8 mouse cellular contexts compared by ENCODE assay signal in genomic region chr7:100917751-100918150, GRCm38 (mm10). TPM values are rescaled to one million over a fixed set of nuclear protein-coding genes. Genes with fewer than 3 reads are reported as not detected.
DNase-seq lines count a peak whose midpoint lies in the region; ATAC-seq and TF ChIP-seq lines count a peak whose summit lies in the region.
"Had no signal": no experiment of that assay in that cellular context is flagged by ENCODE, and none has a peak within 500 bp of the region (broad histone marks: within the 10 kb centered on the region; RNA-seq: fewer than 3 reads in every experiment).

No protein-coding gene starts in this region.

- TF ChIP-seq CTCF in stomach, postnatal 0 days (IDR thresholded peaks at IDR 0.05; ENCODE audit: low read depth): no peak

- peak overlapping the region; percentile 4; the same call in 1 of the 2 replicates for H3K4me3 ChIP-seq in kidney, embryonic 14.5 days (ENCODE audit: low read length)
- no peak overlapping the region for H3K4me3 ChIP-seq in neural tube, embryonic 13.5 days
- H3K4me3 ChIP-seq in neural tube, embryonic 15.5 days (replicated peaks): no peak overlapping the region
- H3K4me3 ChIP-seq in heart, embryonic 16.5 days (ENCODE audit: low read length): no peak overlapping the region
- no peak overlapping the region for H3K4me3 ChIP-seq in stomach, postnatal 0 days (ENCODE audit: low read depth, low read length)

- no peaks in the 10 kb centered on the region for H3K27me3 ChIP-seq in kidney, embryonic 14.5 days (ENCODE audit: control insufficient read depth, insufficient read depth, low read length)
- no peaks in the 10 kb centered on the region for H3K27me3 ChIP-seq in neural tube, embryonic 13.5 days
- H3K27me3 ChIP-seq in neural tube, embryonic 15.5 days (replicated peaks): no peaks in the 10 kb centered on the region
- H3K27me3 ChIP-seq in heart, embryonic 16.5 days (ENCODE audit: control insufficient read depth, insufficient read depth, low read length): no peaks in the 10 kb centered on the region
- no peaks in the 10 kb centered on the region for H3K27me3 ChIP-seq in stomach, postnatal 0 days (ENCODE audit: control insufficient read depth, insufficient read depth, low read length)
- H3K27me3 ChIP-seq: Patski had no signal

- peak overlapping the region; percentile 21; the same call in 1 of the 2 replicates for H3K4me2 ChIP-seq in kidney, embryonic 14.5 days (replicated peaks; ENCODE audit: low read depth, low read length)
- H3K4me2 ChIP-seq in neural tube, embryonic 13.5 days: no peak overlapping the region
- no peak overlapping the region for H3K4me2 ChIP-seq in neural tube, embryonic 15.5 days
- peak overlapping the region; percentile 47 for H3K4me2 ChIP-seq in heart, embryonic 16.5 days (ENCODE audit: low read depth, low read length)
- H3K4me2 ChIP-seq in stomach, postnatal 0 days (replicated peaks; ENCODE audit: low read depth): peak overlapping the region; percentile 18

- peak overlapping the region; percentile 45; the same call in 1 of the 2 replicates for H3K9ac ChIP-seq in kidney, embryonic 14.5 days (ENCODE audit: low read depth, low read length)
- no peak overlapping the region for H3K9ac ChIP-seq in neural tube, embryonic 13.5 days
- no peak overlapping the region for H3K9ac ChIP-seq in neural tube, embryonic 15.5 days (replicated peaks)
- H3K9ac ChIP-seq in heart, embryonic 16.5 days (ENCODE audit: low read length): peak overlapping the region; percentile 64
- 0 out of 2 replicates have a peak overlapping the region, but pooled peaks have one; percentile 18 for H3K9ac ChIP-seq in stomach, postnatal 0 days (ENCODE audit: low read length)

- H3K4me1 ChIP-seq in kidney, embryonic 14.5 days (ENCODE audit: control insufficient read depth, insufficient read depth, low read length): peaks cover 73% of the 10 kb centered on the region
- peaks cover 46% of the 10 kb centered on the region for H3K4me1 ChIP-seq in neural tube, embryonic 13.5 days (replicated peaks)
- H3K4me1 ChIP-seq in neural tube, embryonic 15.5 days: peaks cover 48% of the 10 kb centered on the region
- peaks cover 60% of the 10 kb centered on the region for H3K4me1 ChIP-seq in heart, embryonic 16.5 days (ENCODE audit: control insufficient read depth, insufficient read depth, low read length)
- peaks cover 15% of the 10 kb centered on the region for H3K4me1 ChIP-seq in stomach, postnatal 0 days (replicated peaks; ENCODE audit: control insufficient read depth, insufficient read depth)

- ATAC-seq in kidney, embryonic 14.5 days (ENCODE audit: low FRiP score, low TSS enrichment): no peak
- ATAC-seq in neural tube, embryonic 13.5 days (ENCODE audit: low read depth): no peak
- no peak for ATAC-seq in neural tube, embryonic 15.5 days (ENCODE audit: low FRiP score)
- no peak for ATAC-seq in heart, embryonic 16.5 days (replicated peaks; ENCODE audit: extremely low read depth, insufficient read depth, low FRiP score)
- no peak for ATAC-seq in stomach, postnatal 0 days (ENCODE audit: low FRiP score, low TSS enrichment)
- ATAC-seq: Patski had no signal

- TF ChIP-seq EP300 in stomach, postnatal 0 days (optimal IDR thresholded peaks at IDR 0.05): no peak

- H3K9me3 ChIP-seq in kidney, embryonic 14.5 days (ENCODE audit: control insufficient read depth, low read length): no peaks in the 10 kb centered on the region
- H3K9me3 ChIP-seq in neural tube, embryonic 13.5 days: no peaks in the 10 kb centered on the region
- no peaks in the 10 kb centered on the region for H3K9me3 ChIP-seq in neural tube, embryonic 15.5 days (replicated peaks)
- no peaks in the 10 kb centered on the region for H3K9me3 ChIP-seq in heart, embryonic 16.5 days (replicated peaks; ENCODE audit: control insufficient read depth, low read length)
- H3K9me3 ChIP-seq in stomach, postnatal 0 days (ENCODE audit: control insufficient read depth, low read length): no peaks in the 10 kb centered on the region

- H3K36me3 ChIP-seq in kidney, embryonic 14.5 days (ENCODE audit: control insufficient read depth, insufficient read depth, low read length): peaks cover 47% of the 10 kb centered on the region
- no peaks in the 10 kb centered on the region for H3K36me3 ChIP-seq in neural tube, embryonic 13.5 days
- H3K36me3 ChIP-seq in neural tube, embryonic 15.5 days: no peaks in the 10 kb centered on the region
- H3K36me3 ChIP-seq in heart, embryonic 16.5 days (ENCODE audit: control insufficient read depth, insufficient read depth): no peaks in the 10 kb centered on the region; the same call in 1 of the 2 replicates
- H3K36me3 ChIP-seq in stomach, postnatal 0 days (ENCODE audit: control insufficient read depth, insufficient read depth, low read length): 0 out of 2 replicates have a peak, but pooled peaks cover 3% of the 10 kb centered on the region

- 45% methylated on average over 6 of the region's 6 CpGs for WGBS in kidney, embryonic 14.5 days
- 78% methylated on average over 6 of the region's 6 CpGs for WGBS in neural tube, embryonic 13.5 days
- WGBS in neural tube, embryonic 15.5 days: 76% methylated on average over 6 of the region's 6 CpGs
- 40% methylated on average over 6 of the region's 6 CpGs for WGBS in heart, embryonic 16.5 days
- 49% methylated on average over 6 of the region's 6 CpGs for WGBS in stomach, postnatal 0 days

- DNase-seq in kidney, adult 9 months: no peak
- DNase-seq in stomach, postnatal 0 days (ENCODE audit: low spot score): no peak
- no peak for DNase-seq in cerebellum, adult 11 months

- H3K27ac ChIP-seq in kidney, embryonic 14.5 days (ENCODE audit: low read depth, low read length): peak overlapping the region; percentile 92
- peak overlapping the region; percentile 28; the same call in 1 of the 2 replicates for H3K27ac ChIP-seq in neural tube, embryonic 13.5 days (replicated peaks)
- no peak overlapping the region for H3K27ac ChIP-seq in neural tube, embryonic 15.5 days (replicated peaks)
- H3K27ac ChIP-seq in heart, embryonic 16.5 days (ENCODE audit: low read length): peak overlapping the region; percentile 78
- peak overlapping the region; percentile 82 for H3K27ac ChIP-seq in stomach, postnatal 0 days (replicated peaks)

RNA-seq across cellular contexts. Expression of gene Arhgef17, which starts 14.2 kb away (rescaled TPM):
- polyA plus RNA-seq in kidney, embryonic 14.5 days (2014; fragmentation: Nextera tagmentation; extraction: Ambion mirVana): 11.6 and 15.5 TPM in 2 replicates
- polyA plus RNA-seq in neural tube, embryonic 13.5 days (2015; fragmentation: Nextera tagmentation; extraction: Ambion mirVana): 6.7 and 7.0 TPM in 2 replicates
- 12.2 and 12.9 TPM in 2 replicates for polyA plus RNA-seq in neural tube, embryonic 15.5 days (2015; fragmentation: Nextera tagmentation; extraction: Ambion mirVana)
- 5.1 and 6.5 TPM in 2 replicates for polyA plus RNA-seq in heart, embryonic 16.5 days (2015; fragmentation: Nextera tagmentation; extraction: Ambion mirVana)
- polyA plus RNA-seq in stomach, postnatal 0 days (2015; fragmentation: Nextera tagmentation; extraction: Ambion mirVana): 2.2 and 2.7 TPM in 2 replicates

RNA-seq across cellular contexts. Expression of gene Relt, which starts 54.5 kb away (rescaled TPM):
- 2.8 and 3.1 TPM in 2 replicates for polyA plus RNA-seq in kidney, embryonic 14.5 days (2014; fragmentation: Nextera tagmentation; extraction: Ambion mirVana)
- polyA plus RNA-seq in neural tube, embryonic 13.5 days (2015; fragmentation: Nextera tagmentation; extraction: Ambion mirVana): 3.7 and 4.6 TPM in 2 replicates
- polyA plus RNA-seq in neural tube, embryonic 15.5 days (2015; fragmentation: Nextera tagmentation; extraction: Ambion mirVana): 5.9 and 6.3 TPM in 2 replicates
- 4.7 and 5.0 TPM in 2 replicates for polyA plus RNA-seq in heart, embryonic 16.5 days (2015; fragmentation: Nextera tagmentation; extraction: Ambion mirVana)
- 0.71 and 1.2 TPM in 2 replicates for polyA plus RNA-seq in stomach, postnatal 0 days (2015; fragmentation: Nextera tagmentation; extraction: Ambion mirVana)

RNA-seq across cellular contexts. Expression of gene P2ry6, which starts 56.7 kb away (rescaled TPM):
- polyA plus RNA-seq in kidney, embryonic 14.5 days (2014; fragmentation: Nextera tagmentation; extraction: Ambion mirVana): 3.6 and 4.4 TPM in 2 replicates
- polyA plus RNA-seq in neural tube, embryonic 13.5 days (2015; fragmentation: Nextera tagmentation; extraction: Ambion mirVana): 3.6 and 3.9 TPM in 2 replicates
- polyA plus RNA-seq in neural tube, embryonic 15.5 days (2015; fragmentation: Nextera tagmentation; extraction: Ambion mirVana): 4.1 and 4.6 TPM in 2 replicates
- polyA plus RNA-seq in heart, embryonic 16.5 days (2015; fragmentation: Nextera tagmentation; extraction: Ambion mirVana): 5.1 and 5.8 TPM in 2 replicates
- polyA plus RNA-seq in stomach, postnatal 0 days (2015; fragmentation: Nextera tagmentation; extraction: Ambion mirVana): 6.1 and 6.4 TPM in 2 replicates

Comparison
In these comparisons a context has a peak if more than half of its experiments do, and no peak if none do; other contexts are left out.
1. H3K4me2 ChIP-seq: peak in kidney, embryonic 14.5 days (single experiment), heart, embryonic 16.5 days (single experiment) and stomach, postnatal 0 days (single experiment); none in neural tube, embryonic 13.5 days (single experiment) and neural tube, embryonic 15.5 days (single experiment).
2. H3K9ac ChIP-seq: peak in kidney, embryonic 14.5 days (single experiment), heart, embryonic 16.5 days (single experiment) and stomach, postnatal 0 days (single experiment); none in neural tube, embryonic 13.5 days (single experiment) and neural tube, embryonic 15.5 days (single experiment).